Mouse (Mus musculus) heart, embryonic 12.5 days (tissue): ENCODE results near the gene Tmem37. TPM values are rescaled to one million over a fixed set of nuclear protein-coding genes. Genes with fewer than 3 reads are reported as not detected.
"Not testable (repeated sequence)": the region's sequence is repeated elsewhere in the genome, so short reads cannot be mapped to it uniquely, and the experiment has no call there.

Experiments used
- ATAC-seq: fragments of 200-750 bp; cut with Nextera tagmentation; 2 replicates; pipeline ENCODE4 v1.8.0; 2017; ENCODE audit warnings: moderate TSS enrichment, moderate library complexity; ENCODE audit not compliant: insufficient number of reproducible peaks, low FRiP score
- H3K27ac ChIP-seq: fragments of 300-500 bp; sonication (generic); 2 replicates; pipeline ENCODE4 v1.5.1; 2016; ENCODE audit warnings: mild to moderate bottlenecking, moderate library complexity; ENCODE audit not compliant: poor library complexity, severe bottlenecking
- H3K27me3 ChIP-seq: fragments of 300-500 bp; sonication (generic); replicated peaks from 2 replicates; pipeline ENCODE4 v1.6.1; 2016; ENCODE audit warnings: mild to moderate bottlenecking, moderate library complexity
- H3K36me3 ChIP-seq: fragments of 300-500 bp; sonication (generic); 2 replicates; pipeline ENCODE4 v1.6.1; 2016; ENCODE audit warnings: mild to moderate bottlenecking, moderate library complexity
- H3K4me1 ChIP-seq: fragments of 300-500 bp; sonication (generic); replicated peaks from 2 replicates; pipeline ENCODE4 v1.6.1; 2016; ENCODE audit warnings: mild to moderate bottlenecking
- H3K4me2 ChIP-seq: fragments of 300-500 bp; sonication (generic); 2 replicates; pipeline ENCODE4 v1.6.1; 2016; ENCODE audit warnings: mild to moderate bottlenecking, moderate library complexity
- H3K4me3 ChIP-seq: fragments of 300-500 bp; sonication (generic); 2 replicates; pipeline ENCODE4 v1.5.1; 2016; ENCODE audit warnings: mild to moderate bottlenecking
- H3K9ac ChIP-seq: fragments of 300-500 bp; sonication (generic); 2 replicates; pipeline ENCODE4 v1.6.1; 2016; ENCODE audit warnings: mild to moderate bottlenecking, moderate library complexity
- H3K9me3 ChIP-seq: fragments of 300-500 bp; sonication (generic); replicated peaks from 2 replicates; pipeline ENCODE4 v1.6.1; 2016; ENCODE audit warnings: mild to moderate bottlenecking, moderate library complexity
- WGBS: fragments of 180-500 bp; shearing (Covaris S2); methylation state at CpG from one replicate; pipeline ENCODE4 v1.1.7; 2016; 5-methylcytosine and 5-hydroxymethylcytosine counted together
- polyA plus RNA-seq: library from polyadenylated mRNA; unstranded; fragments of >200 nt; fragmentation: Nextera tagmentation; extraction: Ambion mirVana; gene quantifications from 2 replicates; pipeline ENCODE4 v1.2.1, GENCODE M21; 2016

The Tmem37 gene
- polyA plus RNA-seq, 1 experiment from 2014 or later: 14.3 TPM

DNA sequence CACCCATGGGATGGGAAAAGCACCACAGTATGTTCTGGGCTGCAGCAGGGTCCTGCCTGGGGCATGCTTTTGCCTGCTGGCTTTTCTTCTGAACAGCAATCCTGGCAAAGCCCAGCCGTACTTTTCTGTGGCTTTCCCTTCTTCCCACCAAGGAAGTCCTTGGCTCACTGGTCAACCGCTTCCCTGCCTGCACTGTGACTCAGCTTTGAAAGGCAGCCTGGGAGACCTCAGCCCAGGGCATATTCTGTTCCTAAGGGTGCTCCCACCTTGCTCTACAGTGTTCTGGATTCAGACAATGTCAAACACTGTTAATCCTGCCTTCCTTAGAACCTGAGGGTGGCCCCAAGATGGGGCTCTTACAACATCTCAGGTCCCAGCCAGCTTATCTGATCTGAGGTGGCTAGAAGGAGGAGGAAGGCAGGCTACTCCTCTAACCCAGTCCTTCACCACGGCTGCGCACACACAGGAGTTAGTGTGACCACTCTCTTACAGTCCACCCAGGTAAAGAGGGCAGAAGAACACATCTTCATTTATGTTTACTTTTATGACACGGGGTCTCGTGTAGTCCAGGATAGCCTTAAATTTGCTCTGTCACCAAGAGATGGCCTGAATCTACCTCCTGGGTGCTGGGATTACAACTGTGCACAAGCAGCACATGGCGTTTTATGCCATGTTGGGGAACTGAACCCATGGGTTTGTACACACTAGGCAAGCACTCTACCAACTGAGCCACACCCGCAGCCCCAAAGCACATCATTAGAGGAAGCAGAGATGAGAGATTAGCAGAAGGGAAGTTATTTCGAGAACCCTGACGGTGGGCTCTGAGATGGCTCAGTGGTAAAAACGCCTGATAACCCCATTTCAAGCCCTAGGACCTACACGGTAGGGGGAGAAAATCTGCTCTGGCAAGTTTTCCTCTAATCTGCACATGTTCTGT, 38.6 kb upstream of the Tmem37 start:
- Histone ChIP-seq H3K27ac (no peak overlapping the region), H3K36me3 (peaks cover 55% of the 10 kb centered on the region), H3K9ac (no peak overlapping the region), H3K27me3 (no peaks in the 10 kb centered on the region), H3K4me1 (peaks cover 14% of the 10 kb centered on the region), H3K4me2 (no peak overlapping the region), H3K9me3 (peaks cover 7% of the 10 kb centered on the region), H3K4me3 (no peak overlapping the region)
- WGBS: 69% methylated on average over 12 of the region's 12 CpGs
- ATAC-seq: no peak

DNA sequence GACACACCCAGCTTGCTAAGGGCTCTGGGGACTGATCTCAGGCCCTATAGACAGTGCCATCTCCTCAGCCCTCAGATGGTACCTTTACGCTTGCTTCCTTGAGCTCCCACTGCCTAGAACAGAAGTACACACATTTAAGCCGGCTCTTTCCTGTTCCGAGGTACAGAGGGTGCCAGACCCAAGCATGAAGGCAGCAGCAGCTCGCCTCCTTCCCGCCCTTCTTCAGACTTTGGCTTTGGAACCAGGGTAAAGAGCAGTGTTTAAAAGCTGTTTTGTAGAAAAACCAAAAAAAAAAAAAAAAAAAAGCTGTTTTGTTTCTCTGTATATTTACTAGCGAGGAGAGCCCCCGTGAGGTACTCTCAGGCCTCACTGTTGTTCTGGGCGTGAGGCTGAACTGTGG, 37.9 kb upstream of the Tmem37 start:
- H3K4me1 ChIP-seq: peaks cover 10% of the 10 kb centered on the region; the same call in 1 of the 2 replicates
- no peak for ATAC-seq
- peaks cover 52% of the 10 kb centered on the region for H3K36me3 ChIP-seq
- H3K9me3 ChIP-seq: peaks cover 7% of the 10 kb centered on the region
- no peak overlapping the region for H3K9ac ChIP-seq
- no peaks in the 10 kb centered on the region for H3K27me3 ChIP-seq
- no peak overlapping the region for H3K27ac ChIP-seq
- no peak overlapping the region for H3K4me2 ChIP-seq
- 87% methylated on average over 8 of the region's 8 CpGs for WGBS
- H3K4me3 ChIP-seq: no peak overlapping the region

DNA sequence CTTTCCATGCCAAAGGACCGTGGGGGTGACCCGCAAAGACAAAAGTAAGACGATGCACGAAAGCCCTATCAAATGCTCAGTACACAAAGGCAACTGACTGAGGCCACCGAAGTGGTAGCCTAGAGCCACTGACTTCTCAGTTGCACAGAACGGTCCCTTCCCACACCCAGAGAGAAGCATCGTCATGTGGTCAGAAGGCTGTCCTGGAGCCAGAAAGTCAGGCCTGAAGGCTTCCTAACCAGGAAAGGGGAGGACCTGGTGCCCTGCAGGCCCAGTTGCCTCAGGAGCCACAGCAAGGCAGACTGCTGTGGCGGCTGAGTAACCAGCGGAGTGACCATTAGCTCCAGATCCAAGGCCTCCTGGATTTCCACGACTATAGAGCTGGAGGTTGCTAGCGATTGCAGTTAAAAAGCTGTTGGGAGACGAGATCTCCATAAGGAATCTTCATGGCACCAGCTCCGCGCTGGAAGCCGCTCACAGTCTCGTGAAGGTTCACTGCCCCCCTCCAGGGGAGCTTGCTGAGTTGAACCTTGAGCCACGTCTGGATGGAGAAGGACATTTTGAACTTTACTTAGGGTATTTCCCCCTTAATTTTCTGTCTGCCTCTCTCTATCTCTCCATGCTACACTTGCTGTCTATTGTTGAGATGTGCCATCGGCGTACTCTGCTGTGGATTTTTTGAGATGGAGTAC, 36.0 kb upstream of the Tmem37 start:
- Histone ChIP-seq H3K9ac (no peak overlapping the region), H3K27ac (no peak overlapping the region), H3K4me3 (no peak overlapping the region), H3K9me3 (peaks cover 7% of the 10 kb centered on the region), H3K4me2 (no peak overlapping the region), H3K4me1 (no peaks in the 10 kb centered on the region), H3K36me3 (peaks cover 37% of the 10 kb centered on the region), H3K27me3 (no peaks in the 10 kb centered on the region)
- ATAC-seq: no peak
- 84% methylated on average over 19 of the region's 19 CpGs for WGBS

DNA sequence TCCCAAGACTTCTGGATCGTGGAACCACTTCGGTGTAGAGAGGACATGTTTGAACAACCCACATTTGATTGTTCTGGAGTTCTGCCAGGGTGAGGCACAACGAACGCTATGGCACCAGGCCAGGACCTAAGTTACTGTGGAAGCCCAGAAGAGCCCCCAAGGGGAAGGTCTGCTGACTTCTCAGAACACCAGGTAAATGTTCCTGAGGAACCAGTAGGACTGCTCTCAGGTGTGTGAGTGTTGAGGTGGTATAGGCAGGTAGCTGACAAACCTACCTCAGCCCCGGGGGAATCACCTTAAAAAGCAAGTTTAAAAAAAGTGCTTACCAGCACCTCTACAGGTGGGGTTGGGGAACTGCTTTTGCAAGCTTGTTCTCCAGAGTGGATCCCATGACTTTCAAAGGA, 31.7 kb upstream of the Tmem37 start:
- Histone ChIP-seq H3K27me3 (no peaks in the 10 kb centered on the region; the same call in 1 of the 2 replicates), H3K9me3 (no peaks in the 10 kb centered on the region), H3K4me2 (no peak overlapping the region), H3K36me3 (no peaks in the 10 kb centered on the region), H3K4me3 (no peak overlapping the region), H3K4me1 (no peaks in the 10 kb centered on the region), H3K27ac (no peak overlapping the region), H3K9ac (no peak overlapping the region)
- 64% methylated on average over 5 of the region's 5 CpGs for WGBS
- ATAC-seq: no peak

DNA sequence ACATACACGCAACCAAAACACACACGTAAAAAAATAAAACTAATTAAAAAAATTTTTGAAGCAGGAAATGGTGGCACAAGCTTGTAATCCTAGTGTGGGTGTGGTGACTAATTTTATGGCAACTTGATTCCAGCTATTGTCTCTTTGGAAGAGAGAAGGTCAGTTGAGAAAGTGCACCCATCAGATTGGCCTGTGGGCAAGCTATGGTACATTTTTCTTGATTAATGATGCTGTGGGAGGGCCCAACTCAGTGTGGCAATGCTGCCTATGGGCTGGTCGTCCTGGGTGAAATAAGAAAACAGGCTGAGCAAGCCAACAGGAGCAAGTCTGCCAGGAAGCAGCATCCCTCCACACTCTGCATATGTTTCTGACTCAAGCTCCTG, 27.3 kb upstream of the Tmem37 start:
- H3K4me1 ChIP-seq: no peaks in the 10 kb centered on the region
- no peaks in the 10 kb centered on the region; the same call in 1 of the 2 replicates for H3K27me3 ChIP-seq
- no peak overlapping the region for H3K9ac ChIP-seq
- H3K9me3 ChIP-seq: no peaks in the 10 kb centered on the region
- H3K27ac ChIP-seq: no peak overlapping the region
- no peaks in the 10 kb centered on the region for H3K36me3 ChIP-seq
- no peak overlapping the region for H3K4me3 ChIP-seq
- no peak overlapping the region for H3K4me2 ChIP-seq
- 77% methylated on average over 3 of the region's 3 CpGs for WGBS
- no peak for ATAC-seq

GRCm38 (mm10) chr1:120100456-120101226, 26.8 kb upstream of the Tmem37 start:
- H3K4me2 ChIP-seq: no peak overlapping the region
- no peaks in the 10 kb centered on the region for H3K9me3 ChIP-seq
- 77% methylated on average over 8 of the region's 8 CpGs for WGBS
- H3K9ac ChIP-seq: no peak overlapping the region
- H3K36me3 ChIP-seq: no peaks in the 10 kb centered on the region
- no peak overlapping the region for H3K4me3 ChIP-seq
- H3K27ac ChIP-seq: no peak overlapping the region
- no peak for ATAC-seq
- H3K4me1 ChIP-seq: no peaks in the 10 kb centered on the region
- H3K27me3 ChIP-seq: no peaks in the 10 kb centered on the region; the same call in 1 of the 2 replicates

GRCm38 (mm10) chr1:120099483-120099882, 25.6 kb upstream of the Tmem37 start:
- ATAC-seq: no peak
- Histone ChIP-seq H3K4me1 (peaks cover 3% of the 10 kb centered on the region; the same call in 1 of the 2 replicates), H3K36me3 (no peaks in the 10 kb centered on the region), H3K27ac (no peak overlapping the region), H3K4me3 (no peak overlapping the region), H3K27me3 (no peaks in the 10 kb centered on the region; the same call in 1 of the 2 replicates), H3K4me2 (no peak overlapping the region), H3K9ac (no peak overlapping the region), H3K9me3 (no peaks in the 10 kb centered on the region)
- WGBS: 62% methylated on average over 6 of the region's 6 CpGs

GRCm38 (mm10) chr1:120098327-120098726, 24.5 kb upstream of the Tmem37 start:
- H3K4me3 ChIP-seq: no peak overlapping the region
- 9% methylated on average over 7 of the region's 7 CpGs for WGBS
- peaks cover 3% of the 10 kb centered on the region; the same call in 1 of the 2 replicates for H3K4me1 ChIP-seq
- no peak overlapping the region for H3K27ac ChIP-seq
- H3K36me3 ChIP-seq: no peaks in the 10 kb centered on the region
- no peak overlapping the region for H3K9ac ChIP-seq
- H3K4me2 ChIP-seq: no peak overlapping the region
- H3K9me3 ChIP-seq: no peaks in the 10 kb centered on the region
- no peaks in the 10 kb centered on the region for H3K27me3 ChIP-seq
- ATAC-seq: no peak

DNA sequence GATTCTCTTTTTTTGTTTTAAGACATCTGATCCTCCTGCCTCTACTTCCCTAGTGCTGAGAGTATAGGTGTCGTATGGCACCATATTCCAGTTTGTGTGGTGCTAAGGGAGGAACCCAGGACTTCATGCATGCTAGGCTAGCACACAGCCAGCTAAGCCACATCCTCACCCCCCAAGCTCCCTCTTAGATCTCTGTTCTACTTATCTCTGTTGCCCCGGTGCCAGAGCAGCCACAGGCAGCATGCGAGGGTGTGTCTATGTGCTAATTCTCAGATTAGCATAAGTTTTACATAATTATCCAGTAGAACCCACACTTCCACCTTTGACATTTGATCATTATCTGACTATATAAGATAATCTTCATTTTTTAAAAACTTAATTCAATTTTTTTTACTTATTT, 21.0 kb upstream of the Tmem37 start:
- H3K4me1 ChIP-seq: peaks cover 3% of the 10 kb centered on the region; the same call in 1 of the 2 replicates
- 38% methylated on average over 3 of the region's 3 CpGs for WGBS

GRCm38 (mm10) chr1:120093482-120094134, 19.7 kb upstream of the Tmem37 start:
- H3K4me3 ChIP-seq, H3K4me1 ChIP-seq, H3K36me3 ChIP-seq, H3K27ac ChIP-seq, H3K9ac ChIP-seq, H3K27me3 ChIP-seq, H3K9me3 ChIP-seq, H3K4me2 ChIP-seq: not testable (repeated sequence)
- WGBS: 62% methylated on average over 13 of the region's 14 CpGs
- peak; percentile 54; the same call in 1 of the 2 replicates for ATAC-seq

More for the DNA sequence above, 21.0 kb upstream of the Tmem37 start:
- H3K27ac ChIP-seq: no peak overlapping the region
- H3K9me3 ChIP-seq: no peaks in the 10 kb centered on the region; the same call in 1 of the 2 replicates
- no peaks in the 10 kb centered on the region for H3K36me3 ChIP-seq
- H3K4me2 ChIP-seq: no peak overlapping the region
- H3K4me3 ChIP-seq: no peak overlapping the region
- H3K9ac ChIP-seq: no peak overlapping the region
- no peak for ATAC-seq
- H3K27me3 ChIP-seq: no peaks in the 10 kb centered on the region
